Mouse (Mus musculus): Measurements from ENCODE around the gene Med13l.

Gene Med13l

GRCm38 (mm10) chr5:118560385-118561085, at the start of gene Med13l:
TSS of gene Med13l (plus strand) at chr5:118560679.
- peak; percentile 79 for DNase-seq (ENCODE audit: low spot score)

GRCm38 (mm10) chr5:118510969-118511368, 49.5 kb upstream of the Med13l start:
- no peak for DNase-seq (ENCODE audit: low spot score)

GRCm38 (mm10) chr5:118513005-118513404, 47.5 kb upstream of the Med13l start:
- no peak for DNase-seq (ENCODE audit: low spot score)

GRCm38 (mm10) chr5:118513629-118514526, 46.6 kb upstream of the Med13l start:
- peak; percentile 76 for DNase-seq (ENCODE audit: low spot score)

- no peak for DNase-seq (ENCODE audit: low spot score)
Observed at GRCm38 (mm10) chr5:118514527-118514831, 46.0 kb upstream of the Med13l start.

GRCm38 (mm10) chr5:118514842-118515241, 45.6 kb upstream of the Med13l start:
- DNase-seq (ENCODE audit: low spot score): no peak

- peak; percentile 31 for DNase-seq (ENCODE audit: low spot score)
Observed at GRCm38 (mm10) chr5:118515280-118515721, 45.2 kb upstream of the Med13l start.

GRCm38 (mm10) chr5:118516066-118516465, 44.4 kb upstream of the Med13l start:
- no peak for DNase-seq (ENCODE audit: low spot score)

GRCm38 (mm10) chr5:118516470-118516869, 44.0 kb upstream of the Med13l start:
- DNase-seq (ENCODE audit: low spot score): no peak

GRCm38 (mm10) chr5:118520457-118520856, 40.0 kb upstream of the Med13l start:
- DNase-seq (ENCODE audit: low spot score): no peak

- DNase-seq (ENCODE audit: low spot score): no peak
Observed at GRCm38 (mm10) chr5:118524400-118524799, 36.1 kb upstream of the Med13l start.

- no peak for DNase-seq (ENCODE audit: low spot score)
Observed at GRCm38 (mm10) chr5:118525634-118526033, 34.8 kb upstream of the Med13l start.

GRCm38 (mm10) chr5:118526504-118526903, 34.0 kb upstream of the Med13l start:
- no peak for DNase-seq (ENCODE audit: low spot score)

- DNase-seq (ENCODE audit: low spot score): no peak
Observed at GRCm38 (mm10) chr5:118529241-118529640, 31.2 kb upstream of the Med13l start.

- no peak for DNase-seq (ENCODE audit: low spot score)
Observed at GRCm38 (mm10) chr5:118532125-118532524, 28.4 kb upstream of the Med13l start.

GRCm38 (mm10) chr5:118532659-118533058, 27.8 kb upstream of the Med13l start:
- no peak for DNase-seq (ENCODE audit: low spot score)

- no peak for DNase-seq (ENCODE audit: low spot score)
Observed at GRCm38 (mm10) chr5:118534407-118534921, 26.0 kb upstream of the Med13l start.

GRCm38 (mm10) chr5:118535130-118535529, 25.3 kb upstream of the Med13l start:
- DNase-seq (ENCODE audit: low spot score): no peak

GRCm38 (mm10) chr5:118538487-118538886, 22.0 kb upstream of the Med13l start:
- DNase-seq (ENCODE audit: low spot score): no peak

- no peak for DNase-seq (ENCODE audit: low spot score)
Observed at GRCm38 (mm10) chr5:118543816-118544215, 16.7 kb upstream of the Med13l start.

- DNase-seq (ENCODE audit: low spot score): no peak
Observed at GRCm38 (mm10) chr5:118550493-118550892, 10.0 kb upstream of the Med13l start.

GRCm38 (mm10) chr5:118553290-118553689, 7.2 kb upstream of the Med13l start:
- DNase-seq (ENCODE audit: low spot score): no peak

- no peak for DNase-seq (ENCODE audit: low spot score)
Observed at GRCm38 (mm10) chr5:118555305-118555704, 5.2 kb upstream of the Med13l start.
